Mouse (Mus musculus) kidney, postnatal 0 days (tissue): ENCODE results near the gene Gbp9. TPM values are rescaled to one million over a fixed set of nuclear protein-coding genes. Genes with fewer than 3 reads are reported as not detected.
"Not testable (repeated sequence)": the region's sequence is repeated elsewhere in the genome, so short reads cannot be mapped to it uniquely, and the experiment has no call there.

Experiments used
- ATAC-seq: fragments of 200-750 bp; cut with Nextera tagmentation; replicated peaks from 2 replicates; pipeline ENCODE4 v1.8.0; 2017; ENCODE audit warnings: low read depth, moderate number of reproducible peaks, moderate TSS enrichment, moderate library complexity; ENCODE audit not compliant: low FRiP score
- DNase-seq: peaks from one replicate; pipeline ENCODE4 v3.0.0-alpha.2; 2016; ENCODE audit warnings: low spot score
- H3K27ac ChIP-seq: fragments of 300-500 bp; sonication (generic); 2 replicates; pipeline ENCODE4 v1.5.1; 2014; ENCODE audit warnings: mild to moderate bottlenecking
- H3K27me3 ChIP-seq: fragments of 300-500 bp; sonication (generic); 2 replicates; pipeline ENCODE4 v1.6.1; 2014; ENCODE audit warnings: low read length, mixed read lengths; ENCODE audit not compliant: insufficient read depth
- H3K36me3 ChIP-seq: fragments of 300-500 bp; sonication (generic); 2 replicates; pipeline ENCODE4 v1.6.1; 2014; ENCODE audit warnings: low read length, mixed read lengths; ENCODE audit not compliant: insufficient read depth
- H3K4me1 ChIP-seq: fragments of 300-500 bp; sonication (generic); replicated peaks from 2 replicates; pipeline ENCODE4 v1.6.1; 2014; ENCODE audit warnings: antibody characterized with exemption, low read length, mixed read lengths; ENCODE audit not compliant: insufficient read depth
- H3K4me2 ChIP-seq: fragments of 300-500 bp; sonication (generic); 2 replicates; pipeline ENCODE4 v1.6.1; 2014; ENCODE audit warnings: mild to moderate bottlenecking, low read length, moderate library complexity, mixed read lengths
- H3K4me3 ChIP-seq: fragments of 300-500 bp; sonication (generic); replicated peaks from 2 replicates; pipeline ENCODE4 v1.5.1; 2014; ENCODE audit warnings: low read depth, low read length
- H3K9ac ChIP-seq: fragments of 300-500 bp; sonication (generic); 2 replicates; pipeline ENCODE4 v1.6.1; 2014; ENCODE audit warnings: low read depth, low read length
- H3K9me3 ChIP-seq: fragments of 300-500 bp; sonication (generic); replicated peaks from 2 replicates; pipeline ENCODE4 v1.6.1; 2016; ENCODE audit warnings: low read length, inconsistent platforms, mixed read lengths
- CTCF ChIP-seq: IDR thresholded peaks from 2 replicates; pipeline ENCODE4 v1.5.1; 2016; ENCODE audit warnings: antibody characterized with exemption, low read depth, mild to moderate bottlenecking, moderate library complexity
- WGBS: fragments of 180-500 bp; shearing (Covaris S2); extraction: QIAGEN DNeasy Blood & Tissue Kit; methylation state at CpG from one replicate; pipeline ENCODE4 v1.1.7; 2014; 5-methylcytosine and 5-hydroxymethylcytosine counted together
- polyA plus RNA-seq: library from polyadenylated mRNA; unstranded; fragments of >200 nt; fragmentation: Nextera tagmentation; extraction: Ambion mirVana; gene quantifications from 2 replicates; pipeline ENCODE4 v1.2.1, GENCODE M21; 2015

Gbp9 gene
- polyA plus RNA-seq, 1 experiment from 2014 or later, result 4.4 TPM

DNA sequence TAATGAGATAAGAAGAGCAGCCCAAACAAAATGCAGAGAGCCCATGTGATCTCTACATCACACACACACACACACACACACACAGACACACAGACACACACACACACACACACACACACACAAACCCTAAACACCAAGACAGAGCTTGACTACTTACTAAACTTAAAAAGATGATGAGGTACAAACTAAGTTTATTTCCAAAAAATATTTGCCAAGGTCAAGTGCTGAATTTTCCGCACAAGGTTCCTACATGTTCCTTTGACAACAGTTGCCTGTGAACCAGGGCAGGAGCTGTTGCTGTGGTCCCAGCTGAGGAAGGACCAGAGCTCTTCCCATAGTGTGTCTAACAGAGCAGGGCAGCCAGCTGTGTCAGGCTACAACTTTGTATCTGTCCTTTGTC, 433 bp downstream of the Gbp9 start:
- H3K36me3 ChIP-seq, result no peaks in the 10 kb centered on the region
- H3K27ac ChIP-seq, result no peak overlapping the region
- TF ChIP-seq CTCF, result no peak
- ATAC-seq (no peak), DNase-seq (no peak)
- 85% methylated on average over 1 of the region's 1 CpGs for WGBS
- no peak overlapping the region for H3K9ac ChIP-seq
- no peak overlapping the region for H3K4me3 ChIP-seq
- H3K27me3 ChIP-seq, result no peaks in the 10 kb centered on the region
- no peak overlapping the region for H3K4me2 ChIP-seq
- no peaks in the 10 kb centered on the region for H3K9me3 ChIP-seq
- no peaks in the 10 kb centered on the region for H3K4me1 ChIP-seq

DNA sequence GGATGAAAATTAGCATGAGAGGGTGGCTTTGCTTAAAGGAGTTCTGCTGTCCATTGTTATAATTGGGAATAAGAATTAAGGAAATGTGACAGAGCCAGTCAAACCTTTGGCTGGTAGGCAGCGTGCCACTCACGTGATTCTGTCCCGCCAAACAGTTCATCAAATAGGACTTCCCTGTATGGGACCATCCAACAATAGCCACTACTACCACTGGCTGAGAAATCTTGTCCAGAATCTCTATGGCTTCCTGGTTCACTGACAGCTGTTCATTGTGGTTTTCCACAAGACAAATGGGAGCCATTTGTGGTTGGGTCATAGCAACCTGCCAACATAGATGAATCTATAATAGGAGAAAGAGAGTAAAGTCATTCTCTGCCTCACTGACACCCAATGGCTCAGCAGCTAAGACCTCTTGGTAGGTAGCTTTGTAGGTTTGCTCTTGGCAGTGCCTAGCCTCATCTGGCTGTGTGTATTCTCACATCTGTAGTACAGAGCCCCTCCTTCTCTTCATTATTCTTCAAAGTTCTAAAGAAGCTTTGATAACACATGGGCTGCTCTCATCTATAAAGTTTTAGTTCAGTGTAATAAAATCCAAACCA, 2.5 kb downstream of the Gbp9 start:
- not testable (repeated sequence) for H3K9me3 ChIP-seq, H3K9ac ChIP-seq, ATAC-seq, H3K4me3 ChIP-seq, H3K27me3 ChIP-seq, H3K27ac ChIP-seq, H3K4me2 ChIP-seq, H3K4me1 ChIP-seq, DNase-seq, H3K36me3 ChIP-seq
- WGBS, result 74% methylated on average over 3 of the region's 3 CpGs

DNA sequence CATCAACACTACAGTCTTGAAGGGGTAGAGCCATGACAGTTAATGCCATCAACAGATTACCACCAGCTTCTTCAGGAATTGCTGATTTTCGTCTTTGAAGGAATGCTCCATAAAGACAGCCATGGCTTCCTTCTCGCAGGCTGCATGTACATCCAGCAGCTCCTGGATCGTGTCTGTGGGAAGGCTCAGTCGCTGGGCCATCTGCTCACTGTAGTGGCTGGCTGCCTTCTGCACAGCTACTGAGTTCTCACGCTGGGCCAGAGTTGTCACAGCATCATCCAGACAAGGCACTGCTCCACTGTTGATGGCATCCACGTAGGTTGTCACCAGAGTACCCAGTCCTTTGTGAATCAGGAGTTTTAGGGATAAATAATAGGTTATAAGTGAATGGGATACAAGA, 17.6 kb downstream of the Gbp9 start:
- not testable (repeated sequence) for H3K4me2 ChIP-seq, H3K4me3 ChIP-seq, H3K9ac ChIP-seq, ATAC-seq, H3K27me3 ChIP-seq, DNase-seq, H3K36me3 ChIP-seq, H3K27ac ChIP-seq, H3K9me3 ChIP-seq, H3K4me1 ChIP-seq
- WGBS, result 86% methylated on average over 6 of the region's 6 CpGs

DNA sequence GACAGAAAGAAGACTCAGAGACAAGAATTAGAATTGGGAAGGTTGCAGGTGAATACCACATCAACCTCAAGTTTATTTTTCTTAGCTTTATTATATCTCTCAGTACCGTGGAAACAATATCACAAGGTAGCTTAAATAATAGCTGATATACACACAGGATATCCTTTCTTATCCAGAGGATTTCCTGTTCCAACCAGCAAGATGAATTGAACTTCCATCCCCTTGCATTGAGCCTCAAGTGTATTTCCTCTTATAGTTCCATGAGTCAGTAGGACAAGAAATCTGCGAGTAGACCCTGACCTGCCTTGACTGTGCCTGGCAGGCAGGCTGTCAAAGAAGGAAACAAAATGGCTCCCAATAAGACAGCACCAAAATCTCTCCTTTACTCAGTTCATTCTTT, 23.6 kb downstream of the Gbp9 start:
- no peak for ATAC-seq
- no peak overlapping the region for H3K27ac ChIP-seq
- no peak for DNase-seq
- no peak for TF ChIP-seq CTCF
- H3K36me3 ChIP-seq, result no peaks in the 10 kb centered on the region
- whole genome bisulfite sequencing, result 70% methylated on average over 2 of the region's 2 CpGs
- no peaks in the 10 kb centered on the region for H3K9me3 ChIP-seq
- H3K27me3 ChIP-seq, result no peaks in the 10 kb centered on the region
- no peak overlapping the region for H3K4me2 ChIP-seq
- H3K4me3 ChIP-seq, result no peak overlapping the region
- H3K9ac ChIP-seq, result no peak overlapping the region
- H3K4me1 ChIP-seq, result no peaks in the 10 kb centered on the region

DNA sequence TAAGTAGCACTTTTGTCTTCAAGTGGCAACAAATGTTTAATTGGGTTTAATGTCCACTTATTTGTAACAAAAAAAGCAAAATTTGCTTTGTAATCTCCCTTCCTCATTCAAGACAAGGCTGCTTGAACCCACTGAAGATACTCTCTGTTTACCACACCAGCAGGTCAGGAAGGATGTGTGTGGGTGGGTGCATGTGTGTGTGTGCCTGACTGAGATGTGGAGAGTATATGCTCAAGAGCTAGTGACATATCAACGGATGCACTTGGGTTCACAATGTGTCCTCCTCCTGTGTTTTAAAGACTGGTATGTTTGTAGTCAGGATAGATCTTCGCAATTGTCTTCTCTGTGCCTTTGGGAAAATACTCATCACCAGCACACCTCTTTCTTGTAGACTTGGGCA, 24.6 kb downstream of the Gbp9 start:
- ATAC-seq, result no peak
- WGBS, result 74% methylated on average over 2 of the region's 2 CpGs
- no peak overlapping the region for H3K4me2 ChIP-seq
- no peak overlapping the region for H3K27ac ChIP-seq
- no peak for TF ChIP-seq CTCF
- no peak overlapping the region for H3K9ac ChIP-seq
- H3K36me3 ChIP-seq, result no peaks in the 10 kb centered on the region
- no peak overlapping the region for H3K4me3 ChIP-seq
- H3K9me3 ChIP-seq, result no peaks in the 10 kb centered on the region
- DNase-seq, result no peak
- H3K27me3 ChIP-seq, result no peaks in the 10 kb centered on the region
- H3K4me1 ChIP-seq, result no peaks in the 10 kb centered on the region

DNA sequence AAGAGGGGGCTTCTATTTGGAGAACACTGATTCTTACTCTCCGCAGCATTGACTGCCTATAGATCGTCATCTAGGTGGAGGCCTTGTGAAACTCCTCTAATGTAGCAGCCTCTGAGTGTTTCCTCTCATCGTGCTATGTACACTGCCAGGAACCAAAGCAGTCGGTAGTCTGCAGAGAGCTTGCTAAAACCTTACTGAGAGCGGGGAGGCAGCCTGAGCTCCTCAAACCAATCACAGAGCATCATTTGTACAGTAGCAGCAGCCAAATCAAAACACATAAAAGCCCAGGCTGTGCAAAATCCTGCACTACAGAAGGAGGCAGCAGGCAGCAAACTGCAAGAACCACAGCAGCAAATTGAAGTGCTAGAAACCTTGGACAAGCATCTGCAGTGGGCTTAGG, 25.7 kb downstream of the Gbp9 start:
- no peaks in the 10 kb centered on the region for H3K27me3 ChIP-seq
- ATAC-seq, result no peak
- H3K36me3 ChIP-seq, result no peaks in the 10 kb centered on the region
- H3K4me3 ChIP-seq, result no peak overlapping the region
- H3K9me3 ChIP-seq, result no peaks in the 10 kb centered on the region
- no peak for DNase-seq
- H3K4me1 ChIP-seq, result no peaks in the 10 kb centered on the region
- no peak overlapping the region for H3K27ac ChIP-seq
- H3K4me2 ChIP-seq, result no peak overlapping the region
- H3K9ac ChIP-seq, result no peak overlapping the region
- TF ChIP-seq CTCF, result no peak
- WGBS, result 89% methylated on average over 5 of the region's 5 CpGs

DNA sequence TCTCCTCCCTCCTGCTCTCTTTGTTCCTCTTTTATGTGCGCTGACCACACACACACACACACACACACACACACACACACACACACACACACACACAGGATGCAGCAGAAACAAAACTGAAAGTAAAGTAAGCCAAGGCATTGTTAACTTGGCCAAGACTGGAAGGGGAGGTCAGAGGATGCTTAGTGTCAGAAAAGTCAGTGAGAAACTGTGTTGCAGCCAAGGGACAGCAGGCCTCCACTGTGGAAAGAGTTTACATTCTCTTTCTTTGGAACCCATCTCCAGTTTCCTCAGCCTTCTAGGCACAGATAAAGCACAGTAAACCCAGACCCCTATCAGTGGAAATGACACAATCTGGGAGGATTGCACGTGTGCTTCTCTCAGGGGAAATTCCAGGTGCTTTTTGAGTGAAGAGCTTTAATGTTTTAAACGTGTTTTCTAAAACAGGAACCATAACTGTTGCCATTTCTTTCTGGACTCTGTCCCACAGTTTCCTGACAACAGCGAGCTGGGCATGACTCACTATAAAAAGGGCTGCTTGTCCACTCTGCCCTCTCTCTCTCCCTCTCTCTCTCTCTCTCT, 29.0 kb downstream of the Gbp9 start:
- 17% methylated on average over 4 of the region's 4 CpGs for WGBS

DNA sequence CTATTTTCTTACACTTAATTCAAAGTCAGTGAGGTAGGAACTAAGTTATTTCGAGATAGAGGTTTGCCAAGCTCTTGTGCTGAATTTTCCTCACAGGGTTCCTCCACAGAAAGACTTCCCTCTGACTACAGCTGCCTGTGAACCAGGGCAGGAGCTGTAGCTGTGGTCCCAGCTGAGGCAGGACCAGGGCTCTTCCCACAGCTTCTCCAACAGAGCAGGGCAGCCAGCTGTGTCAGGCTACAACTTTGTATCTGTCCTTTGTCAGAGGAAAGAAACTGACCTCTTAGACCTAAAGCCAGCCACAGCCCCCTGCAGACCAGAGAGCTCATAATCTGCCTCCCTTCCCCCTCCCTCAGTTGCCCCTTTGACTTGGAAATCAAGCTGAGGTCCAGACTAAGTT, 29.6 kb downstream of the Gbp9 start:
- Histone ChIP-seq H3K27ac (peak overlapping the region; percentile 57; the same call in 1 of the 2 replicates), H3K4me2 (peak overlapping the region; percentile 28)
- not testable (repeated sequence) for H3K9ac ChIP-seq, H3K4me1 ChIP-seq, H3K4me3 ChIP-seq, H3K27me3 ChIP-seq, DNase-seq, ATAC-seq, H3K36me3 ChIP-seq, H3K9me3 ChIP-seq
- 48% methylated on average over 1 of the region's 1 CpGs for WGBS

More for the DNA sequence above, 29.0 kb downstream of the Gbp9 start:
- H3K27ac ChIP-seq, result peak overlapping the region; percentile 57
- not testable (repeated sequence) for H3K36me3 ChIP-seq, H3K9me3 ChIP-seq, H3K27me3 ChIP-seq, H3K4me2 ChIP-seq, H3K4me1 ChIP-seq, H3K9ac ChIP-seq, H3K4me3 ChIP-seq
- peak; percentile 62 for DNase-seq
- 0 out of 2 replicates have a peak, but pooled peaks have one; percentile 68 for ATAC-seq

DNA sequence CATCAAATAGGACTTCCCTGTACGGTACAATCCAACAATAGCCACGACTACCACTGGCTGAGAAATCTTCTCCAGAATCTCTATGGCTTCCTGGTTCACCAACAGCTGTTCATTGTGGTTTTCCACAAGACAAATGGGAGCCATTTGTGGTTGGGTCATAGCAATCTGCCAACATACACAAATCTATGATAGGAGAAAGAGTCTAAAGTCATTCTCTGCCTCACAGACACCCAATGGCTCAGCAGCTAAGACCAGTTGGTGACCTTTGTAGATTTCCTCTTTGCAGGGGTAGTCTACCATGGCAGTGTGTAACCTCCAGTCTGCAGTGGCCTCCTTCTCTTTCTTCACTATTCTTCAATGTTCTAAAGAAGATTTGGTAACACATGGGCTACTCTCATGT, 33.6 kb downstream of the Gbp9 start:
- H3K4me2 ChIP-seq, result not testable (repeated sequence)
- 80% methylated on average over 2 of the region's 2 CpGs for WGBS

More for the DNA sequence above, 33.6 kb downstream of the Gbp9 start:
- not testable (repeated sequence) for H3K4me3 ChIP-seq, H3K27ac ChIP-seq, H3K36me3 ChIP-seq, H3K4me1 ChIP-seq, H3K9me3 ChIP-seq, H3K9ac ChIP-seq, DNase-seq, ATAC-seq, H3K27me3 ChIP-seq
